Mouse (Mus musculus): ENCODE data around the gene Clp1. TPM values are rescaled to one million over a fixed set of nuclear protein-coding genes. Genes with fewer than 3 reads are reported as not detected.

Clp1 gene
- polyA plus RNA-seq (2017; shearing (Covaris generic)) = 10 to 100 TPM; 49.8 to 53.2 TPM

DNA sequence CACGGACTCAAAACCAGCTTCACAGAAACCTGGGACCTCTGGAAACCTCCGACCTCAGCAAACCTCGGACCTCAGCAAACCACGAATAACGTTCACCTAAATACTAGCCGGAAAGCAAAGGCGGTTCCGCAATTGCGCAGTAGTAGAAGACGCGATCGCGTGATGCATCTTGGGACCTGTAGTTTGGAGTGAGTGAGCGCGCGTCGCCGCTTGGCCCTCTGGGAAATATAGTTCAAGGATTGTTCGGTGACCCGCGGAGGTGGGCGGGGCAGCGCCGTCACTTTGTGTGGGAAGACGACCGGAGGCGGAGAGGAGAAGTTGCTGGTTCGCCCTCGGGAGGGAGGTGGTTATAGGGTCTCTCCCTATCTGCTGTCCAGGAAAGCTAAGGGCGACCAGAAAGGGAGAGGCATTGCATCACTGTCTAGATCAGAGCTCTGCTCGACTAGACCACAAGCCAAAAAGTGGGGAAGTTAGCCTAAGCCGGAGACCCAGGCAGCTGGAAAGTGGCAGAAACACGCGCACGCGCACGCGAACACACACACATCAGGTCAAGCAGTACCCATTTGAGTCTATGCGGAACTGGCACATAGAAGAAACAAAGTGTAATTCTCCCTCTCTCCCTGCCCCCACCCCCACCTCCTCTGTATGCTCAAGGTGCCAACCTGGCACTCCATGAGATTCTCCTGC lies at the start of gene Clp1:
TSS of gene Clp1 (minus strand) at position 179 of the 687 bp plus-strand sequence.

GRCm38 (mm10) chr2:84775241-84775640 lies 48.1 kb upstream of the Clp1 start, which contains the start of gene Serping1:
Serping1 (minus strand) TSS chr2:84775444.

DNA sequence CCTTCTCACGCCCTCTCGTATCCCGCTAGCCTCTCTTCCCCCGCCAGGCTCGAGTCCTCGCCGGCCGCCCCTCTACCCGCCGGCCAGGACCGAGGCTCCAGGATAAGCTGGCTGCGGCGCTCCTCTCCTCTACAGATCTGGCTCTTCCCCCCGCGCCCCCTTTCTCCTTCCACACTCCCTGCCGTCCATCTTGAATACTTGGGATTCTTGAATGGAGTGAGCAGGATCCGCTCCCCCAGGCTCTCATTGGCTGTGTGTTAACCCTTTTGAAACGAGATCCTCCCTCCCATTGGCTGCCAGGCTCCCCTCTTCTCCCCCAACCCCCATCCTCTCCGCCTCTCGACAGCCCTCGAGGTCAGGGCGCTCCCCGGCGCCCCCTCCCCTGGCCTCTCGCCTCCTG lies 16.4 kb upstream of the Clp1 start, which contains the start of gene Gm19426:
TSS of gene Gm19426 (minus strand) at position 95 of the 400 bp plus-strand sequence.

DNA sequence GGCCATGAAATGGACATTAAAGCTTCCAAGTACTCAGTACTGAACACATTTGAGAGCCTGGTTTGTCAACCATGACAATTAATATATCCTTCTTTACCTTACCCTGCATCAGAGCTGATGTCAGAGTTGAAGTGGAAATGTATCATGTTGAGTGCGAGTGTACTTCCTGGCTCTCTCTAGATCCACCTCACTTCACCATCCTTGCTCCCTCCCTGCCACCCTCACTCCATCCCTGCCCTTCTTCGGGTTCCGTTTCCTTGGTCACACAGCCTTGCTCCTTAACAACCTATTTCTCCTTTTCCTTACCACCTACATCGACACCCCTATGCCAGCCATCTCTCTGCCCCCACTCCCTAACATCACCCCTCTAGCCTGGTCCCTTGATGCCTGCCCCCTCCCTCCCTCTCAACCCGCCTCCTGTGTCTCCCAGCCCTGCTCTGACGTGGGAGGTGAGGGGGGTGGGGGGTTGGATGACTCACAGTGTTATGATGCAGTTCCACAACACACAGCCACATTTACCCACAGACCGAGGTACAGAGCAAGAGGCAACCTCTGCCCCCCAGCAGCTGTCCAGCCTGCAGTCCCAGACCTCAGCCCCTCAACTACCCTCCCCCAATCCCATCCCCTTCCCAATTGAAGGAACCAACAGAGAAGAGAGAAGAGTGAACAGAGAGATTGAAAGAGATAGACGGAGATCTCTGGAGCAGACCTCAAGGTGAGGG lies 6.6 kb upstream of the Clp1 start, which contains the start of gene Ypel4:
TSS of gene Ypel4 (plus strand) at position 480 of the 722 bp plus-strand sequence.

DNA sequence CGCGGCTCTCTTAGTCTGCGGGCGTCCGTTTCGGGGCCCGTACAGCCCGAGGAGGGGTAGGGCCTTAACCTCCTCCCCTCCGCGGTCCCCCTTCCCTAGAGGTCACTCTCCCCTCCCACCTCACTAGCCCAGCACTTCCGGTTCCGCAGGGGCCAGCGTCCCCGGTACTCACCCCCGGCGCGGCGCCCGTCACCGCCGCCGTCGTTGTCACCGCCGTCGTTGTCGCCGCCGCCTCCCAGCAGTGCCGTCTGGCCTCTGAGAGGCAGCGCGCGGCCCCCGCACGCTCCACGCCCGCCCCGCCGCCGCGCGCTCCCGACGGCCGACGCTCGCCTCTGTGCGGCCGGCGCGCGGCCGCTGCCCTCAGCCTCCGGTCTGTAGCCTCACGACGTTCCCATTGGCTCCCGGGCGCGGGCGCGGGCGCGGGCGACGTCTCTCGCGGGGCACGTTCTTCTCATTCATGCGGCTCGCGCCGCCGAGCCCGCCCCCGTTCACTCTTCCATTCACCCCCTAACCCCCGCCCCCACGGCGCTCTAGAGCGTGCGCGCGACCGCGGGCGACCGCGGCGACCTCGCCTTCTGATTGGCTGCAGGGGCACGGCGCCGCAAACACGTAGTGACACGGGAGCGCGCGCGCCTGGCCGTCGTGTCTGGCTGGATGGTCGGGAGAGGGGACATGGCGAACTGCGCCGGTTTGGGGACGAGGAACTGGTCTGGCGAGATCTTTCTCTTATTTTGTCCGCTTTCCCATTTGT lies 12.2 kb downstream of the Clp1 start, which contains the start of gene Zdhhc5:
TSS of gene Zdhhc5 (minus strand) at position 370 of the 751 bp plus-strand sequence.

GRCm38 (mm10) chr2:84679016-84679415 lies 48.1 kb downstream of the Clp1 start, which contains the start of gene Tmx2:
Tmx2 (minus strand) TSS chr2:84679140.

DNA sequence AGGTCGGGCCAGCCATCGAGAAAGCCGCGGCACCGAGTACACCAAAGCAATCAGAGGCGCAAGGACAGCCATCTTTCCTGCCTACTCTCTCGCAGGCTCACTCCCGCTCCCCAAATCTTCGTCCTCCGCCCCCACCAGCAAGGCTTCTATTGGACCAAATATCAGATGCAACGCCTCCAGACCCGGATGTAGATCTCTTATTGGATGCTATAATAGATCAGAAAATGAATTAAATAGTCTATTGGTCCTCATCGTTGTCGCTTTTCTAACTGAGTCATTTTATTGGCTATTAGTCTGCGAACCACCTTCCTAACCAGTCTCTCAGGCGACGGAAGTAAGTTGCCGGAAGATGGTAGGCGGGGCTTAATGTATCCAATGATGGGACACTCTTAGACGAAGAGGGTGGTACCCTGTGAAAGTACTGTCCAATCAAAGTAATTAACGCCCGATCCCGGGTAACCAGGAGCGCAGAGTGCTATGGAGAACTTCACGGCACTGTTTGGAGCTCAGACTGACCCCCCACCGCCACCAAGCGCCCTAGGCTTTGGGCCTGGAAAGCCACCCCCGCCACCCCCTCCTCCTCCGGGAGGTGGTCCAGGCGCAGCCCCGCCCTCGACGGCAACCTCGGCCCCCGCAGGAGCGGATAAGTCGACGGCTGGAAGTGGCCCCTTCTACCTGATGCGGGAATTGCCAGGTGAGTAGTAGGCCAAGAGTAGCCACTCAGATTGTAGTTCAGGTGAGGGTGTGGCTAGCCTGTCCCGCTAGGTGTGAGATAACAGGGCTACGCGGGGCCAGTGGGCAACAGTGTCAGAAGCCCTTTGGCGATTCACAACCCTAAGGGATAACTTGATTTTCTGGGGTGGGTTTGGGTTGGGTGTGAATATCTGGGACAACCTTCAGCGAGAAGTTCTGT lies 48.9 kb downstream of the Clp1 start, which contains the start of the genes Gm28635 and Med19:
TSS of gene Gm28635 (minus strand) at position 74 of the 913 bp plus-strand sequence.
TSS of gene Med19 (plus strand) at position 435 of the 913 bp plus-strand sequence.

Other genes starting within 250 kb of the Clp1 start
- gene Ctnnd1, start 76.6 kb downstream of the Clp1 start, polyA plus RNA-seq (2017; shearing (Covaris generic)) = 1 to 10 TPM in 1 of 2 experiments, under 1 TPM in 1; 0.62 to 2.2 TPM
- under 1 TPM in 1 of 2 experiments, not detected in 1; 0.23 TPM for gene Btbd18, start 68.3 kb downstream of the Clp1 start, polyA plus RNA-seq (2017; shearing (Covaris generic))
- 100 to 1,000 TPM; 110 to 128 TPM for gene Selenoh, start 56.6 kb downstream of the Clp1 start, polyA plus RNA-seq (2017; shearing (Covaris generic))
- gene Gm28635, start 49.3 kb downstream of the Clp1 start, polyA plus RNA-seq (2017; shearing (Covaris generic)) = not detected
- gene Med19, start 48.9 kb downstream of the Clp1 start, polyA plus RNA-seq (2017; shearing (Covaris generic)) = 10 to 100 TPM; 31.4 to 34.1 TPM
- 10 to 100 TPM; 70.5 to 91.6 TPM for gene Tmx2, start 48.2 kb downstream of the Clp1 start, polyA plus RNA-seq (2017; shearing (Covaris generic))
- gene Zdhhc5, start 12.2 kb downstream of the Clp1 start, polyA plus RNA-seq (2017; shearing (Covaris generic)) = 10 to 100 TPM; 27.5 to 46.1 TPM
- gene Ypel4, start 6.7 kb upstream of the Clp1 start, polyA plus RNA-seq (2017; shearing (Covaris generic)) = 1 to 10 TPM in 1 of 2 experiments, under 1 TPM in 1; 0.31 to 1.1 TPM
- gene Gm19426, start 16.3 kb upstream of the Clp1 start, polyA plus RNA-seq (2017; shearing (Covaris generic)) = not detected
- not detected for gene Serping1, start 48.1 kb upstream of the Clp1 start, polyA plus RNA-seq (2017; shearing (Covaris generic))
- 10 to 100 TPM; 23.1 to 71.4 TPM for gene Ube2l6, start 71.5 kb upstream of the Clp1 start, polyA plus RNA-seq (2017; shearing (Covaris generic))
- gene Smtnl1, start 95.3 kb upstream of the Clp1 start, polyA plus RNA-seq (2017; shearing (Covaris generic)) = under 1 TPM in 1 of 2 experiments, not detected in 1; 0.16 TPM
- gene Timm10, start 99.6 kb upstream of the Clp1 start, polyA plus RNA-seq (2017; shearing (Covaris generic)) = 10 to 100 TPM; 21.9 to 43.6 TPM
- 1 to 10 TPM; 7.3 to 8.2 TPM for gene Slc43a1, start 111.5 kb upstream of the Clp1 start, polyA plus RNA-seq (2017; shearing (Covaris generic))
- gene Rtn4rl2, start 159.4 kb upstream of the Clp1 start, polyA plus RNA-seq (2017; shearing (Covaris generic)) = not detected
- 10 to 100 TPM; 10.3 to 15.7 TPM for gene Slc43a3, start 209.2 kb upstream of the Clp1 start, polyA plus RNA-seq (2017; shearing (Covaris generic))